13 mouse cellular contexts compared by ENCODE assay signal in the genomic region with DNA sequence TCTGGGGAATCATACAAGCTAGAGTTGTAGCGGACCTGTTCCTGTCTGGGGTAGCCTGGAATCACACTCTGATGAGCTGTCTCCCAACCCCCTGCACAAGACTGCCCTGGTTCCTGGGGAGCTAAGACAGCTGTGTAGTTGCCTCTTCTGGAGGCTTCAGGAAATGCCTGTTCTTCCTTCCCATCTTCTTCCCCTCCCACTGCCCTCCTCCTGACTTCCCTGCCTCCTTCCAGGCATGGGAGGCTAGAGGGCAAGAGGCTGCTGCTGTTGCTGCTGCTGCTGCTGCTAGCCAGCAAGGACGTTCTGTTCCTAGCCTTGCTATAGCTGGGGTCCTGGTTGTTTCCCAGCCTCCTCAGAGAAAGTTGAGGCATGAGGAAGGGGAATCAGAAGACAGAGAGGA. TPM values are rescaled to one million over a fixed set of nuclear protein-coding genes. Genes with fewer than 3 reads are reported as not detected.
DNase-seq lines count a peak whose midpoint lies in the region; ATAC-seq lines count a peak whose summit lies in the region.
"Had no signal": no experiment of that assay in that cellular context is flagged by ENCODE, and none has a peak within 500 bp of the region (broad histone marks: within the 10 kb centered on the region; RNA-seq: fewer than 3 reads in every experiment).

No protein-coding gene starts in this region.

- H3K4me3 ChIP-seq in heart, embryonic 11.5 days (ENCODE audit: low read depth, low read length): no peak overlapping the region
- H3K4me3 ChIP-seq in heart, embryonic 13.5 days: no peak overlapping the region
- no peak overlapping the region for H3K4me3 ChIP-seq in midbrain, embryonic 15.5 days
- H3K4me3 ChIP-seq: midbrain, embryonic 10.5 days had no signal

- H3K36me3 ChIP-seq in heart, embryonic 11.5 days (ENCODE audit: control insufficient read depth, insufficient read depth, low read length): no peaks in the 10 kb centered on the region
- H3K36me3 ChIP-seq in heart, embryonic 13.5 days: no peaks in the 10 kb centered on the region
- H3K36me3 ChIP-seq in midbrain, embryonic 15.5 days (replicated peaks): no peaks in the 10 kb centered on the region
- H3K36me3 ChIP-seq: midbrain, embryonic 10.5 days had no signal

- ATAC-seq in heart, embryonic 11.5 days (replicated peaks; ENCODE audit: insufficient number of reproducible peaks, low FRiP score, low TSS enrichment): no peak
- no peak for ATAC-seq in heart, embryonic 13.5 days (ENCODE audit: extremely low read depth, insufficient number of reproducible peaks, low FRiP score, low TSS enrichment)
- ATAC-seq in midbrain, embryonic 15.5 days (replicated peaks): no peak

- no peak overlapping the region for H3K27ac ChIP-seq in heart, embryonic 11.5 days (ENCODE audit: low read depth, low read length)
- peak overlapping the region; percentile 65 for H3K27ac ChIP-seq in heart, embryonic 13.5 days (replicated peaks)
- H3K27ac ChIP-seq in midbrain, embryonic 15.5 days: no peak overlapping the region
- H3K27ac ChIP-seq: midbrain, embryonic 10.5 days had no signal

- no peaks in the 10 kb centered on the region for H3K9me3 ChIP-seq in heart, embryonic 11.5 days (replicated peaks; ENCODE audit: control insufficient read depth, low read length)
- no peaks in the 10 kb centered on the region for H3K9me3 ChIP-seq in heart, embryonic 13.5 days
- H3K9me3 ChIP-seq in midbrain, embryonic 15.5 days: no peaks in the 10 kb centered on the region
- H3K9me3 ChIP-seq: midbrain, embryonic 10.5 days had no signal

- no peaks in the 10 kb centered on the region; the same call in 1 of the 2 replicates for H3K4me1 ChIP-seq in heart, embryonic 11.5 days (ENCODE audit: control insufficient read depth, insufficient read depth, low read length)
- peaks cover 15% of the 10 kb centered on the region for H3K4me1 ChIP-seq in heart, embryonic 13.5 days
- no peaks in the 10 kb centered on the region for H3K4me1 ChIP-seq in midbrain, embryonic 15.5 days

- H3K4me2 ChIP-seq in heart, embryonic 11.5 days: no peak overlapping the region
- no peak overlapping the region for H3K4me2 ChIP-seq in heart, embryonic 13.5 days
- H3K4me2 ChIP-seq in midbrain, embryonic 15.5 days: no peak overlapping the region

- WGBS in heart, embryonic 11.5 days (ENCODE audit: insufficient replicate concordance): 39% methylated on average over 2 of the region's 2 CpGs
- 24% methylated on average over 2 of the region's 2 CpGs for WGBS in heart, embryonic 13.5 days
- WGBS in midbrain, embryonic 15.5 days: 62% methylated on average over 2 of the region's 2 CpGs

- peaks cover 25% of the 10 kb centered on the region for H3K27me3 ChIP-seq in heart, embryonic 11.5 days (ENCODE audit: control insufficient read depth, insufficient read depth, low read length)
- H3K27me3 ChIP-seq in heart, embryonic 13.5 days (replicated peaks): peaks cover 38% of the 10 kb centered on the region
- H3K27me3 ChIP-seq in midbrain, embryonic 15.5 days (replicated peaks): no peaks in the 10 kb centered on the region

- H3K9ac ChIP-seq in heart, embryonic 11.5 days (ENCODE audit: low read depth, low read length): no peak overlapping the region
- H3K9ac ChIP-seq in heart, embryonic 13.5 days: no peak overlapping the region
- no peak overlapping the region for H3K9ac ChIP-seq in midbrain, embryonic 15.5 days

- DNase-seq in heart, adult 11 months: peak; percentile 96
- DNase-seq in kidney, postnatal 10 days: peak; percentile 53
- DNase-seq in lung, postnatal 36 days: peak; percentile 46
- DNase-seq in adrenal gland, postnatal 10 days: no peak
- DNase-seq in thymus, postnatal 36 days: no peak
- DNase-seq: adrenal gland, adult 2 months; cerebellum, adult 2 months; left cerebral cortex, postnatal 4 days had no signal

RNA-seq across cellular contexts. Expression of gene Bgn, which starts 3.1 kb away (rescaled TPM):
- 59.2 and 68.0 TPM in 2 replicates for polyA plus RNA-seq in heart, embryonic 11.5 days (2014; fragmentation: Nextera tagmentation; extraction: Ambion mirVana)
- 76.0 and 87.0 TPM in 2 replicates for polyA plus RNA-seq in heart, embryonic 13.5 days (2015; fragmentation: Nextera tagmentation; extraction: Ambion mirVana)
- total RNA-seq in adrenal gland, postnatal 10 days (2021): 100 to 1,000 TPM; 207 to 268 TPM
- polyA plus RNA-seq in midbrain, embryonic 15.5 days (2015; fragmentation: Nextera tagmentation; extraction: Ambion mirVana): 22.9 and 24.3 TPM in 2 replicates

RNA-seq across cellular contexts. Expression of gene Haus7, which starts 21.5 kb away (rescaled TPM):
- 72.7 and 82.8 TPM in 2 replicates for polyA plus RNA-seq in heart, embryonic 11.5 days (2014; fragmentation: Nextera tagmentation; extraction: Ambion mirVana)
- polyA plus RNA-seq in heart, embryonic 13.5 days (2015; fragmentation: Nextera tagmentation; extraction: Ambion mirVana): 52.1 and 61.7 TPM in 2 replicates
- total RNA-seq in adrenal gland, postnatal 10 days (2021): 10 to 100 TPM; 24.3 to 34.8 TPM
- 75.5 and 76.1 TPM in 2 replicates for polyA plus RNA-seq in midbrain, embryonic 15.5 days (2015; fragmentation: Nextera tagmentation; extraction: Ambion mirVana)

RNA-seq across cellular contexts. Expression of gene Atp2b3, which starts 22.6 kb away (rescaled TPM):
- polyA plus RNA-seq in heart, embryonic 11.5 days (2014; fragmentation: Nextera tagmentation; extraction: Ambion mirVana): 0.10 and 0.25 TPM in 2 replicates
- 0.32 and 0.56 TPM in 2 replicates for polyA plus RNA-seq in heart, embryonic 13.5 days (2015; fragmentation: Nextera tagmentation; extraction: Ambion mirVana)
- 10 to 100 TPM; 11.7 to 17.0 TPM for total RNA-seq in adrenal gland, postnatal 10 days (2021)
- polyA plus RNA-seq in midbrain, embryonic 15.5 days (2015; fragmentation: Nextera tagmentation; extraction: Ambion mirVana): 5.9 and 7.0 TPM in 2 replicates

RNA-seq across cellular contexts. Expression of gene Trex2, which starts 45.2 kb away (rescaled TPM):
- not detected in 2 replicates for polyA plus RNA-seq in heart, embryonic 11.5 days (2014; fragmentation: Nextera tagmentation; extraction: Ambion mirVana)
- not detected in 2 replicates for polyA plus RNA-seq in heart, embryonic 13.5 days (2015; fragmentation: Nextera tagmentation; extraction: Ambion mirVana)
- total RNA-seq in adrenal gland, postnatal 10 days (2021): not detected
- polyA plus RNA-seq in midbrain, embryonic 15.5 days (2015; fragmentation: Nextera tagmentation; extraction: Ambion mirVana): not detected in 2 replicates
- total RNA-seq: adrenal gland, adult 2 months; left cerebral cortex, postnatal 4 days had no signal
- polyA plus RNA-seq: cerebellum, adult 2 months; midbrain, embryonic 10.5 days; neural tube, embryonic 14.5 days had no signal

Comparison
In these comparisons a context has a peak if more than half of its experiments do, and no peak if none do; other contexts are left out.
1. DNase-seq: peak in heart, adult 11 months (single experiment), kidney, postnatal 10 days (single experiment) and lung, postnatal 36 days (single experiment); none in adrenal gland, postnatal 10 days (single experiment) and thymus, postnatal 36 days (0 of 2).